Mouse (Mus musculus): ENCODE data around the gene Capn15. TPM values are rescaled to one million over a fixed set of nuclear protein-coding genes. Genes with fewer than 3 reads are reported as not detected.
A peak's percentile ranks its signal among the peaks of the same experiment; 100 is the strongest.

Capn15 gene
- polyA plus RNA-seq, 1 experiment from 2014 or later, result 23.9 TPM

DNA sequence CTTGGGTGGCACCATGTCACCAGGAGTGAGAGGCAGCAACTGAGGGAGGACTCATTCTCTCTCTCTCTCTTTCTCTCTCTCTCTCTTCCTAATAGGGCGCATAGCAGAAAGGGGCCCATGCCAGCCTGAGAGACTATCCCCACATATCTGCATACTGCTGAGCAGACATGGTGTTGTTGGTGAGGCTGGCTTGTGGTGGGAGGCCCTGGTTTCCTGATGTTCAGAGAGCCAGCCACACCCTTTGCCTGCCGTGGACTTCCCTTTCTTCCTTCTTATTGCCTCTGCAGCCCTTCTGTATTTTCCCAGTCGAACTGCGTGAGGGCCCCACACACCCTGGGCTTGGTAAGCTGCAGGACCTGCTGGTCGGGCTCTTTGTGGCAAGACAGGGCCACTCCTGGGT, 4.7 kb upstream of the Capn15 start:
- H3K27ac ChIP-seq (replicated peaks), result no peak overlapping the region
- no peaks in the 10 kb centered on the region for H3K9me3 ChIP-seq
- 91% methylated on average over 5 of the region's 5 CpGs for WGBS
- H3K4me3 ChIP-seq, result no peak overlapping the region
- H3K9ac ChIP-seq (replicated peaks), result no peak overlapping the region
- no peaks in the 10 kb centered on the region for H3K27me3 ChIP-seq
- peaks cover 8% of the 10 kb centered on the region; the same call in 1 of the 2 replicates for H3K4me1 ChIP-seq
- ATAC-seq (replicated peaks), result no peak
- H3K36me3 ChIP-seq, result peaks cover 59% of the 10 kb centered on the region
- no peak overlapping the region for H3K4me2 ChIP-seq (replicated peaks)

DNA sequence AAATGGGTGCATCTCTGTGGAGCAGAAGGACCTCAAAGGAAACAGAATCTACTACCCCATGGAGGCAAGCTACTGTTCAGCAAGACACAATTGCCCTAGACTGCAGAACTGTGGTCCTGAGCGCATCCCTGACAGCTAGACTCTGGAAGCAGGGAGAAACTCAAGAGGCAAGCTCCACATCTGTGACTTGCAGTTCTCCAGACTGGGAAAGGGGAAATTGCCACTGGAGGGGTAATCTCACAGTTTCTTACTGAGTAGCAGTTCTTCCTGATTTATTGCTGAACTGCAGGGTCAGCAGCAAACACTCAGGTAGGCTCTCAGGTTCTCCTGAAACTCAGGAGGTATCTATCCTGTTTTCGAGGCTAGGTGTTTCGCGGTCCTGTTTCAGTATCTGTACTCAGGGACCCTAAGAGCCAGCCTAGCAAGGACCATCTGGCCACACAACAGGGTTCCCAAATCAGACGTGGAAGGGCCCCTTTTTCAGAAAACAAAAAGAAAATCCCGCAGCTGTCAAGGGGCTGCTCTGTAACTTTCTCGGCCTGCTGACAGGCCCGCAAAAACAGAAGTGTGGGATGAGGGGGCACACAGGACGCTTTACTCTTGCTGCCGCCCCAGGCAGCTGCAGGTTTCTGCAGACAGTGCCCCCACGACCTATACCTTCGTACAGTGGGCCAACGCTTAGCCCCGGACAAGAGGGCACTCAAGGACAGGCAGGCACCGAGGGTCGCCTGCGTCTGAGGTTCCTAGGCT, 865 bp downstream of the Capn15 start:
- no peak for ATAC-seq (replicated peaks)
- Histone ChIP-seq H3K36me3 (peaks cover 7% of the 10 kb centered on the region; the same call in 1 of the 2 replicates), H3K4me1 (peaks cover 33% of the 10 kb centered on the region)

GRCm38 (mm10) chr17:25984066-25984465, 1.5 kb downstream of the Capn15 start:
- WGBS, result 100% methylated on average over 1 of the region's 1 CpGs

More for the DNA sequence above, 865 bp downstream of the Capn15 start:
- H3K27ac ChIP-seq (replicated peaks), result peak overlapping the region; percentile 86
- no peaks in the 10 kb centered on the region for H3K9me3 ChIP-seq
- H3K9ac ChIP-seq (replicated peaks), result peak overlapping the region; percentile 90
- peak overlapping the region; percentile 85 for H3K4me2 ChIP-seq (replicated peaks)
- no peaks in the 10 kb centered on the region for H3K27me3 ChIP-seq
- peak overlapping the region; percentile 91 for H3K4me3 ChIP-seq
- 10% methylated on average over 17 of the region's 17 CpGs for WGBS

GRCm38 (mm10) chr17:25982913-25983312, 2.7 kb downstream of the Capn15 start:
- Histone ChIP-seq H3K9ac (replicated peaks) (no peak overlapping the region), H3K4me1 (peaks cover 33% of the 10 kb centered on the region), H3K27me3 (no peaks in the 10 kb centered on the region), H3K4me2 (replicated peaks) (no peak overlapping the region), H3K4me3 (no peak overlapping the region), H3K27ac (replicated peaks) (no peak overlapping the region), H3K9me3 (no peaks in the 10 kb centered on the region), H3K36me3 (no peaks in the 10 kb centered on the region)
- WGBS, result 95% methylated on average over 3 of the region's 3 CpGs
- no peak for ATAC-seq (replicated peaks)

More at GRCm38 (mm10) chr17:25984066-25984465, 1.5 kb downstream of the Capn15 start:
- Histone ChIP-seq H3K27ac (replicated peaks) (no peak overlapping the region), H3K27me3 (no peaks in the 10 kb centered on the region), H3K4me3 (peak overlapping the region; percentile 91), H3K4me2 (replicated peaks) (peak overlapping the region; percentile 85), H3K36me3 (0 out of 2 replicates have a peak, but pooled peaks cover 2% of the 10 kb centered on the region), H3K4me1 (peaks cover 33% of the 10 kb centered on the region), H3K9me3 (no peaks in the 10 kb centered on the region), H3K9ac (replicated peaks) (no peak overlapping the region)
- no peak for ATAC-seq (replicated peaks)

GRCm38 (mm10) chr17:25980854-25981253, 4.7 kb downstream of the Capn15 start:
- no peak overlapping the region for H3K4me2 ChIP-seq (replicated peaks)
- H3K36me3 ChIP-seq, result no peaks in the 10 kb centered on the region
- no peaks in the 10 kb centered on the region for H3K9me3 ChIP-seq
- no peak for ATAC-seq (replicated peaks)
- H3K9ac ChIP-seq (replicated peaks), result no peak overlapping the region
- WGBS, result 82% methylated on average over 5 of the region's 5 CpGs
- H3K27ac ChIP-seq (replicated peaks), result no peak overlapping the region
- no peak overlapping the region for H3K4me3 ChIP-seq
- no peaks in the 10 kb centered on the region for H3K27me3 ChIP-seq
- peaks cover 24% of the 10 kb centered on the region for H3K4me1 ChIP-seq

DNA sequence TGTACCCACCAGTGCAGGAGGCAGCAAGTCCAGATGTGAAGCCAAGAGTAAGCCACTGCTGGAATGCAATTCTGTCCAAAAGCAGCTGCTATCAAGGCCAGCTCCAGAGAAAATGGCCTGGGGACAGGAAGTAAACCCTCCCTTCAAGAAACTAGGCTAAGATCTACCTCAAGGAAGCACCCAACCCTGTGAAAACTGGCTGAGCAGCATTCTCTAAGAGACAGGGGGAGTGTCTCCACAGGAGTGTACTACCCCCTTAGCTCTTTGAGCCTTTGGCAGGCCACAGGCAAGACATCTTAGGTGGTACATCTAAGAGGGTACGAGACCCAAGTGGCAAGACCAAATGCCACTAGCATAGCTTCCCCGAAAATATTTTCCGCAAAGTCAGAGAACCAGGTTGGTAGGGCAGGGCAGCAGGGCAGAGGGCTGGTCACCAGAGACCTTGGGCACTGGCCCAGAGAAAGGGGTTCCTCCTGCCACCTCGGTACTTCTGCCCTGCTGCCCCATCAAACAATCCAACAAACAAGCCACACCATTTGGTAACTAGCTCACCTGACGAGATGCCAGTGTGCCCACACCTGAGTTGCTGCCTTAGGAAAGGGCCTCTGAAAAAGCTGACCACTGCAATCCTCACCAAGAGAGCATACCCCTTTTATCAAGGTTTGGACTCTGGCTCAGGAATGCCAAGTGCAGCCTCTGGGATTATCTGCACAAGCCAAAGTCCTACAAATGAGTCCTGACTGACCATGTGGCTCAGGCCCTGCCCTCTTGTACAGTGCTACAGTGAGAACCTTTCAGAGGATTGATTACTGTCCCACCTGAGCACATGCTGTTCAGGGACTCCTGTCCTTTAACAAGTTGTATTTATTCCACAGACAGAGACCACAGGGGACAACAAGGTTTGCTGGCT, 5.5 kb downstream of the Capn15 start:
- Histone ChIP-seq H3K27me3 (no peaks in the 10 kb centered on the region), H3K9ac (replicated peaks) (no peak overlapping the region), H3K36me3 (no peaks in the 10 kb centered on the region), H3K4me3 (no peak overlapping the region), H3K9me3 (no peaks in the 10 kb centered on the region), H3K4me2 (replicated peaks) (no peak overlapping the region), H3K27ac (replicated peaks) (no peak overlapping the region), H3K4me1 (peaks cover 24% of the 10 kb centered on the region)
- WGBS, result 96% methylated on average over 5 of the region's 5 CpGs
- no peak for ATAC-seq (replicated peaks)

DNA sequence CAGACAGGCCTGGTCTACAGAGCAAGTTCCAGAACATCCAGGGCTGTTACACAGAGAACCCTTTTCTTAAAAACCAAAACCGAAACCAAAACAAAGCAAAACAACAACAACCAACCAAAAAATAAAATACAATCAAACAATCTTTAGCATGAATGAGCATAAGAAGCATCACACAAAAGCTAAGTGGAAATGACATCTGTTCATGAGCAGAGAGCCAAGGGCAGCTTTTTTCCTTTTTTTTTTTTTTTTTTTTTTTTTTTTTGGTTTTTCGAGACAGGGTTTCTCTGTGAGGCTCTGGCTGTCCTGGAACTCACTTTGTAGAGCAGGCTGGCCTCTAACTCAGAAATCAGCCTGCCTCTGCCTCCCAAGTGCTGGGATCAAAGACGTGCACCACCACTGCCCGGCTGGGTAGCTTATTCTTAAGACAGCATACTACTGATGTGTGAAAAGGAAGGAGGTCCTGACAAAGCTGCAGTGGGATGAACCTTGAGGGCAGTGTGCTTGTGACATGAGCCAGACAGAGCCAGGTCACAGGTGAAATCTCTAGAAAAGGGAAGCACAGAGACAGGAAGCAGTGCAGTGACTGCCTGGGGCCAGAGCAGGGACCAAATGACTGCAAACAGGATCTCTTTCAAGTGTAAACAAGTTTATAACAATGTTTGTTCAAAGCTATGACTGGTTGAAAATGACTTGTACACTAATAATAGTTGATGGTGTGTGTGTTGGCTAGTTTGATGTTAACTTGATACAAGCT, 14.5 kb downstream of the Capn15 start:
- H3K9me3 ChIP-seq, result no peaks in the 10 kb centered on the region
- H3K27me3 ChIP-seq, result no peaks in the 10 kb centered on the region
- H3K27ac ChIP-seq (replicated peaks), result peak overlapping the region; percentile 62
- no peak overlapping the region for H3K9ac ChIP-seq (replicated peaks)
- 81% methylated on average over 4 of the region's 4 CpGs for WGBS
- no peak for ATAC-seq (replicated peaks)
- H3K36me3 ChIP-seq, result no peaks in the 10 kb centered on the region
- H3K4me1 ChIP-seq, result no peaks in the 10 kb centered on the region
- no peak overlapping the region for H3K4me3 ChIP-seq
- H3K4me2 ChIP-seq (replicated peaks), result no peak overlapping the region

DNA sequence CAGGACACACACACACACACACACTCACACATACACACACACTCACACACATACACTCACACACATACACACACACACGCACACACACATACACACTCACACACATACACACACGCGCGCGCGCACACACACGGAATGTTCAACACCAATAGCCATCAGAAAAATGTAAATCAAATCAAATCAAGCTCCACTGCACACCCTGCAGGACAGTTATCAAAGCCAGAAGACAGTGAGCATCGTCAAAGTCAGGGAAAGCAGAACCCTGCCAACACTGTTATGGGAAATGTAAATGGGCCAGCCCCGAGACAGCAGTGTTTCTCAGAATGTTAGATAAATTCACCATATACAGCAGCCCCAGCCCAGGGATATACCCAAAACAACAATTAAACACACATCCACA, 15.1 kb downstream of the Capn15 start:
- Histone ChIP-seq H3K4me2 (replicated peaks) (no peak overlapping the region), H3K9ac (replicated peaks) (no peak overlapping the region), H3K4me3 (no peak overlapping the region), H3K36me3 (no peaks in the 10 kb centered on the region), H3K27ac (replicated peaks) (peak overlapping the region; percentile 62), H3K9me3 (no peaks in the 10 kb centered on the region), H3K4me1 (no peaks in the 10 kb centered on the region), H3K27me3 (no peaks in the 10 kb centered on the region)
- no peak for ATAC-seq (replicated peaks)
- 86% methylated on average over 9 of the region's 9 CpGs for WGBS

GRCm38 (mm10) chr17:25968176-25968575, 17.4 kb downstream of the Capn15 start:
- 83% methylated on average over 1 of the region's 1 CpGs for WGBS
- Histone ChIP-seq H3K9me3 (no peaks in the 10 kb centered on the region), H3K4me1 (no peaks in the 10 kb centered on the region), H3K9ac (replicated peaks) (no peak overlapping the region), H3K4me3 (no peak overlapping the region), H3K27ac (replicated peaks) (no peak overlapping the region), H3K4me2 (replicated peaks) (no peak overlapping the region), H3K27me3 (no peaks in the 10 kb centered on the region), H3K36me3 (no peaks in the 10 kb centered on the region)
- ATAC-seq (replicated peaks), result no peak

- no peak overlapping the region for H3K4me2 ChIP-seq (replicated peaks)
- no peak overlapping the region for H3K9ac ChIP-seq (replicated peaks)
- no peak overlapping the region for H3K27ac ChIP-seq (replicated peaks)
- no peak for ATAC-seq (replicated peaks)
- H3K4me3 ChIP-seq, result no peak overlapping the region
- H3K36me3 ChIP-seq, result no peaks in the 10 kb centered on the region
- no peaks in the 10 kb centered on the region for H3K9me3 ChIP-seq
- 63% methylated on average over 3 of the region's 3 CpGs for WGBS
- no peaks in the 10 kb centered on the region for H3K4me1 ChIP-seq
- no peaks in the 10 kb centered on the region for H3K27me3 ChIP-seq
Observed at GRCm38 (mm10) chr17:25967652-25968051, 17.9 kb downstream of the Capn15 start.

DNA sequence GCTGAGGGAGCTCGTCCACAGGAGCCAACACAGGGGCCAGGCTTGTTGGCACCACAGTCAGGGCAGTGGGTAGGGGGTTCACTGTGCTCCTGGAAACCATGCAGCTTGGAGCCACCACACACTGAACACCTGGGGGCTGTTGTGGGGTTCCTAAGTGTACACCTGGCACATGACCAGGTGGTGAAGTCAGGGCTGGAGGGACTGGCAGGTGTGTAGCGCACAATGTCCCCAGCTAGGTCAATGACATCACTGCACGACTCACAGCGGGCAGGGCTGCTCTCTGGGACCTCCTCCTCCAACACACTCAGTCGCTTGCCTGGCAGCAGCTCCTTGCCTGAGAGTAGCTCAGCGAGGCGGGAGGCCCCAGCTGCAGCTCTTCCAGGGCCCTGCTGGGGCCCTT, 21.3 kb downstream of the Capn15 start:
- ATAC-seq (replicated peaks), result no peak
- Histone ChIP-seq H3K27me3 (no peaks in the 10 kb centered on the region), H3K4me1 (no peaks in the 10 kb centered on the region), H3K9ac (replicated peaks) (no peak overlapping the region), H3K36me3 (peaks cover 17% of the 10 kb centered on the region; the same call in 1 of the 2 replicates), H3K4me3 (no peak overlapping the region), H3K9me3 (no peaks in the 10 kb centered on the region), H3K27ac (replicated peaks) (no peak overlapping the region), H3K4me2 (replicated peaks) (no peak overlapping the region)
- 87% methylated on average over 7 of the region's 7 CpGs for WGBS
